Mouse (Mus musculus) brain, embryonic 14.5 days (tissue): Measurements from ENCODE around the gene Cd83. TPM values are rescaled to one million over a fixed set of nuclear protein-coding genes. Genes with fewer than 3 reads are reported as not detected.

Experiments used
- DNase-seq: peaks from one replicate; pipeline ENCODE4 v3.0.0-alpha.2; 2011; ENCODE audit warnings: low read depth
- CTCF ChIP-seq: fragments of 200-500 bp; IDR thresholded peaks from 2 replicates; pipeline ENCODE4 v1.5.1; 2012; ENCODE audit warnings: inconsistent platforms, mild to moderate bottlenecking, moderate library complexity, borderline replicate concordance; ENCODE audit not compliant: insufficient read depth, insufficient read length; ENCODE audit errors: extremely low read depth
- POLR2A ChIP-seq: fragments of 200-500 bp; IDR thresholded peaks from 2 replicates; pipeline ENCODE4 v1.6.1; 2012; ENCODE audit warnings: mild to moderate bottlenecking, inconsistent platforms, borderline replicate concordance; ENCODE audit not compliant: poor library complexity, insufficient read depth, insufficient read length, severe bottlenecking; ENCODE audit errors: extremely low read depth
- polyA plus RNA-seq: library from polyadenylated mRNA; depleted of rRNA; stranded (reverse); fragments of >200 nt; gene quantifications from 2 replicates; pipeline ENCODE4 v1.2.3, GENCODE M21; 2012; rRNA removed

Gene Cd83
- polyA plus RNA-seq, 1 experiment: 9.8 TPM

DNA sequence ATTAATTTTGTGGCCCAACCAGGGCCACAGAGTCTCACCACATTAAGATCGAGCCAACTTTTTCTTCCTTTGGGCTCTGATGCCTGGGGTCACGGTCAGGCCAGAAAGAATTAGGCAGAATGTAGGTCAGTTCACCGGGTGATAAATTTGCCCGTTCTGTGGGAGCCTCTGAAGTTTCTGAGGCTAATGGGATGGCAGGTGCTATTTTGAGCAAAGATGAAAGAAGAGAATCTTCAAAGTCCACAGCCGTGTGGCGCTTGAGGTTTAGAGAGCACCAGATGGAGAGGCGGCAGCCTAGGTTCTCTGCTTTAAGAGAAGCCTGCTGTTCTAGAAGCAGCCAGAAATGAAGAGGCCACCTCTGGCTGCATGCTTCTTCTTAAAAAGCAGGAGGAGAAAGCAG lies 48.2 kb downstream of the Cd83 start:
- DNase-seq: peak; percentile 67
- no peak for TF ChIP-seq CTCF
- TF ChIP-seq POLR2A: no peak

DNA sequence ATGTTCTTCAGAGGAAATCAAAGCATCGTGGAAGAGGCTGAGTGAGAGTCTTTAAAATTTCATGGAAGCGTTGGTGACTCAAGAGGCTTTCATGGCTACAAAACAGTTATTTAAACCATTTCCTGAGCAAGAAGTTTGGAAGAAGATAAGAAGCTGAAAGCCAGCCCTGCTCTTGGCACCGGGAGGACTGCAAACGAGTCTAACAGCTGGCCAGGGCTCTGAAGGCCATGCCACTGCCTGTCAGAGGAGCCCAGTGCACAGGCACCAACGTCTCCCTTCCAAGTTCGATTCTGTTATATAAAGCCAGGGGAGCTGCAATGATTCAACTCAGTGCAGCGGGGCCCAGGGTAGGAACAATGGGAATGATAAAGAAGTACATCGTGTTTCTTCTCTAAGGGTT lies 51.8 kb downstream of the Cd83 start:
- no peak for DNase-seq
- TF ChIP-seq CTCF (no peak), POLR2A (no peak)

GRCm38 (mm10) chr13:43837812-43838211 lies 53.2 kb downstream of the Cd83 start:
- TF ChIP-seq POLR2A (no peak), CTCF (no peak)
- DNase-seq: peak; percentile 59

DNA sequence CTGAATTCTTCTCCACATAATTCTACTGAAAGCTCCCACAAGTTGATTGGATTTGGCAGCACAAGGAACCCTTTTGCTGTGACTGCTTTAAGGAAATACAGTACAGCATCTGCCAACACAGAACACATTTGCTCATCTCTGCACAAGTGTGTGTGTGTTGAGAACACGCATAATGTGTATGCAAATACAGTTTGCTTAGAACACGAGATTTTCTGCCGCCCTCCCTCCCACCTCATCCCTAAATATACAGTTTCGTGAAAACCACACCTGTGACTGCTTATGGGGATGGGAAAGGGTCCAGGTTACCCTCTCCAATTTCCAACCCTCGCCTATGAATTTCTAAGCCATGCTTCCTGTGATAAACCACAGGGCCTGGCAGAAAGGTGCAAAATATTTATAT lies 60.6 kb downstream of the Cd83 start:
- DNase-seq: peak; percentile 43
- TF ChIP-seq POLR2A (no peak), CTCF (no peak)

- TF ChIP-seq CTCF: no peak
- TF ChIP-seq POLR2A: no peak
- DNase-seq: no peak
Measured at GRCm38 (mm10) chr13:43847186-43847585, 62.6 kb downstream of the Cd83 start.

- DNase-seq: no peak
- TF ChIP-seq POLR2A: no peak
- no peak for TF ChIP-seq CTCF
Measured at GRCm38 (mm10) chr13:43849816-43850215, 65.2 kb downstream of the Cd83 start.

- TF ChIP-seq POLR2A (no peak), CTCF (no peak)
- DNase-seq: peak; percentile 85
Measured at GRCm38 (mm10) chr13:43851108-43851507, 66.5 kb downstream of the Cd83 start.

Other genes with a start within 250 kb of the Cd83 start
- 9.2 and 10.0 TPM in 2 replicates for gene Mcur1, start 224.6 kb upstream of the Cd83 start, polyA plus RNA-seq
- gene Rnf182, start 169.1 kb upstream of the Cd83 start, polyA plus RNA-seq: 26.8 and 27.2 TPM in 2 replicates